Mouse (Mus musculus) gastrocnemius, adult 2 months (tissue): ENCODE results near the gene Pafah1b2. TPM values are rescaled to one million over a fixed set of nuclear protein-coding genes. Genes with fewer than 3 reads are reported as not detected.

Source experiments
- DNase-seq: peaks from one replicate; pipeline ENCODE4 v3.0.0; 2022
- H3K27ac ChIP-seq: fragments of 200-600 bp; 2 replicates; pipeline ENCODE4 v1.8.1; 2022; ENCODE audit warnings: mild to moderate bottlenecking
- H3K4me3 ChIP-seq: fragments of 200-600 bp; 2 replicates; pipeline ENCODE4 v1.8.1; 2022; ENCODE audit warnings: mild to moderate bottlenecking, moderate library complexity
- CTCF ChIP-seq: fragments of 200-600 bp; IDR thresholded peaks from 2 replicates; pipeline ENCODE4 v1.8.1; 2022; ENCODE audit warnings: antibody characterized with exemption, mild to moderate bottlenecking, moderate library complexity
- intact Hi-C: fragments of 180-260 bp; cut with DNase I; formaldehyde crosslinking; loops from one replicate; pipeline ENCODE4 v1.15.1; 2025
- total RNA-seq, 2 experiments: library from RNA; stranded (reverse); gene quantifications; 2 replicates each; pipeline ENCODE4 v1.2.3; 2021

Gene Pafah1b2
- total RNA-seq, 2 experiments from 2014 or later = 28.0 to 29.5 TPM

GRCm38 (mm10) chr9:46036881-46037280, 24.4 kb upstream of the Pafah1b2 start:
- Histone ChIP-seq H3K27ac (no peak overlapping the region), H3K4me3 (no peak overlapping the region)
- TF ChIP-seq CTCF = no peak
- DNase-seq = no peak
- intact Hi-C loops = no loop called here

GRCm38 (mm10) chr9:46035290-46035871, 22.9 kb upstream of the Pafah1b2 start:
- Histone ChIP-seq H3K4me3 (no peak overlapping the region), H3K27ac (0 out of 2 replicates have a peak overlapping the region, but pooled peaks have one; percentile 3)
- DNase-seq = no peak
- intact Hi-C loops = no loop called here
- no peak for TF ChIP-seq CTCF

- TF ChIP-seq CTCF = no peak
- peak overlapping the region; percentile 63; the same call in 1 of the 2 replicates for H3K27ac ChIP-seq
- DNase-seq = no peak
- intact Hi-C loops = loop anchor here (5.0 kb wide), 1 partner anchor 38 kb away; no protein-coding TSS in a partner anchor
- no peak overlapping the region for H3K4me3 ChIP-seq
These were observed 21.4 kb upstream of the Pafah1b2 start for GRCm38 (mm10) chr9:46033862-46034261.

- H3K27ac ChIP-seq = peak overlapping the region; percentile 63
- H3K4me3 ChIP-seq = no peak overlapping the region
- no peak for DNase-seq
- no peak for TF ChIP-seq CTCF
- intact Hi-C loops = loop anchor here (5.0 kb wide), 1 partner anchor 39 kb away; no protein-coding TSS in a partner anchor
These were observed 20.6 kb upstream of the Pafah1b2 start for GRCm38 (mm10) chr9:46033058-46033457.

- TF ChIP-seq CTCF = no peak
- intact Hi-C loops = loop anchor here (5.0 kb wide), 1 partner anchor 40 kb away; no protein-coding TSS in a partner anchor
- DNase-seq = peak; percentile 79
- Histone ChIP-seq H3K4me3 (peak overlapping the region; percentile 56), H3K27ac (peak overlapping the region; percentile 63)
These were observed 19.7 kb upstream of the Pafah1b2 start for GRCm38 (mm10) chr9:46032190-46032589.

GRCm38 (mm10) chr9:46030968-46031367, 18.5 kb upstream of the Pafah1b2 start:
- no peak for DNase-seq
- intact Hi-C loops = loop anchor here (5.0 kb wide), 1 partner anchor 41 kb away; no protein-coding TSS in a partner anchor
- Histone ChIP-seq H3K27ac (peak overlapping the region; percentile 56), H3K4me3 (no peak overlapping the region)
- TF ChIP-seq CTCF = no peak

GRCm38 (mm10) chr9:46030184-46030583, 17.7 kb upstream of the Pafah1b2 start:
- Histone ChIP-seq H3K27ac (0 out of 2 replicates have a peak overlapping the region, but pooled peaks have one; percentile 56), H3K4me3 (no peak overlapping the region)
- intact Hi-C loops = loop anchor here (5.0 kb wide), 1 partner anchor 42 kb away; no protein-coding TSS in a partner anchor
- TF ChIP-seq CTCF = no peak
- no peak for DNase-seq

GRCm38 (mm10) chr9:46029534-46029933, 17.0 kb upstream of the Pafah1b2 start:
- Histone ChIP-seq H3K27ac (no peak overlapping the region), H3K4me3 (no peak overlapping the region)
- no peak for DNase-seq
- intact Hi-C loops = no loop called here
- no peak for TF ChIP-seq CTCF

- no peak overlapping the region for H3K4me3 ChIP-seq
- H3K27ac ChIP-seq = no peak overlapping the region
- intact Hi-C loops = no loop called here
- no peak for DNase-seq
- TF ChIP-seq CTCF = no peak
These were observed 15.5 kb upstream of the Pafah1b2 start for GRCm38 (mm10) chr9:46027994-46028393.

- TF ChIP-seq CTCF = no peak
- intact Hi-C loops = no loop called here
- no peak overlapping the region for H3K27ac ChIP-seq
- no peak overlapping the region for H3K4me3 ChIP-seq
- DNase-seq = no peak
These were observed 13.8 kb upstream of the Pafah1b2 start for GRCm38 (mm10) chr9:46026058-46026849.

- DNase-seq = peak; percentile 87
- intact Hi-C loops = no loop called here
- H3K27ac ChIP-seq = peak overlapping the region; percentile 75
- peak overlapping the region; percentile 58 for H3K4me3 ChIP-seq
- TF ChIP-seq CTCF = no peak
These were observed 11.1 kb upstream of the Pafah1b2 start for GRCm38 (mm10) chr9:46023591-46023990.

GRCm38 (mm10) chr9:46019975-46020374, 7.5 kb upstream of the Pafah1b2 start:
- no peak for DNase-seq
- no peak overlapping the region for H3K27ac ChIP-seq
- intact Hi-C loops = loop anchor here (2.0 to 5.0 kb wide), 2 partner anchors 39 to 52 kb away; no protein-coding TSS in a partner anchor
- no peak overlapping the region for H3K4me3 ChIP-seq
- no peak for TF ChIP-seq CTCF

- Histone ChIP-seq H3K4me3 (no peak overlapping the region), H3K27ac (no peak overlapping the region)
- no peak for TF ChIP-seq CTCF
- intact Hi-C loops = loop anchor here (2.0 to 5.0 kb wide), 2 partner anchors 40 to 54 kb away; no protein-coding TSS in a partner anchor
- DNase-seq = no peak
These were observed 5.8 kb upstream of the Pafah1b2 start for GRCm38 (mm10) chr9:46018316-46018715.
